Mouse (Mus musculus): ENCODE results near the gene Dock4. TPM values are rescaled to one million over a fixed set of nuclear protein-coding genes. Genes with fewer than 3 reads are reported as not detected.
"Not testable (repeated sequence)": the region's sequence is repeated elsewhere in the genome, so short reads cannot be mapped to it uniquely, and the experiment has no call there.

The Dock4 gene
- polyA plus RNA-seq, 1 experiment from 2014 or later = 7.3 TPM

DNA sequence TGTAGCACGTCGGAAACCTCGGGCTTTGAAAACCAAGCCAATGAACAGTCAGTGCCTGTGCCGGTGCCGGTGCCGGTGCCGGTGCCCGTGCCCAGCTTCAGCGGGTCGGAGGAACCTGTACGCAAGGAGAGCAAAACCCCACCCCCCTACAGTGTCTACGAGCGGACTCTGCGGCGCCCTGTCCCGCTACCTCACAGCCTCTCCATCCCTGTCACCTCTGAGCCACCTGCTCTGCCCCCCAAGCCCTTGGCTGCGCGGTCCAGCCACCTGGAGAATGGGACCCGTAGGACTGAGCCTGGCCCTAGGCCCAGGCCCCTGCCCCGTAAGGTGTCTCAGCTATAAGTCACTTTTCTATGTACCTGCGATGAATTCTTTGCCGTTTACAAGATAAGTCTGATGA lies 398.6 kb downstream of the Dock4 start:
- Histone ChIP-seq H3K4me3 (no peak overlapping the region), H3K36me3 (no peaks in the 10 kb centered on the region), H3K4me1 (replicated peaks) (peaks cover 16% of the 10 kb centered on the region), H3K27me3 (replicated peaks) (no peaks in the 10 kb centered on the region), H3K27ac (ENCODE audit: poor library complexity, severe bottlenecking) (no peak overlapping the region), H3K9ac (no peak overlapping the region), H3K9me3 (replicated peaks) (no peaks in the 10 kb centered on the region), H3K4me2 (no peak overlapping the region)
- 0 out of 2 replicates have a peak, but pooled peaks have one; percentile 25 for ATAC-seq (ENCODE audit: insufficient number of reproducible peaks, low FRiP score)
- WGBS = 92% methylated on average over 22 of the region's 22 CpGs

DNA sequence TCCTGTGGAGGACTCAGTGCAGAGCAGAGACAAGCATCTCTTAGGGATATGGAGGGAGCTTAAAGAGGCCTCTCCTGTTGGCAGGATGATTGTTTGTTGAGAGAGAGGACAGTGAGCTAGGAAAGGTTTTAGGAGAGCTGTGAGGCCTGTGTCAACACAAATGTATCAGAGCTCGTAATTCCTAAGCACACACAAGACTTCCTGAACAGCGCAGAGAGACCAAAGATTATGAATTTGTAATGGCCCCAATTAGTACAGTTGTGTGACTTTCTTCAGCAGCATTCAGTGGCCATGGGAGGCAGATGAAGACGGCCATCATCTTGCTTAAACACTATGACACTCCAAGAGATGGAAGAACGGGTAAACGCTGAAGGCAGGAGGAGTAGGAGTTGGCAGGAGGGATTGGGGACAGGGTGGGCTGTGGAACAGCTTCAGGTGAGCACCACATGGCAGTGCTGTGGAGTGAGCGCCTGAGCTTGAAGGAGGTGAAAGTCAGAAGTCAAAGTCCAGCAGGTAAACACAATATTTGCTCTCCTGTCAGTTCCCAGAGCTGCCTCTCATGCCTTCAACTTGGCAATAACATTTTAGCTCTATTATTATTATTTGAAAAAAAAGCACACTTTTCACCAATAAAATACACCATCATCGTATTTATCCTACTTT lies 409.1 kb downstream of the Dock4 start:
- no peaks in the 10 kb centered on the region for H3K27me3 ChIP-seq (replicated peaks)
- no peak overlapping the region for H3K27ac ChIP-seq (ENCODE audit: poor library complexity, severe bottlenecking)
- no peak overlapping the region for H3K4me2 ChIP-seq
- H3K9ac ChIP-seq = no peak overlapping the region
- H3K9me3 ChIP-seq (replicated peaks) = peaks cover 8% of the 10 kb centered on the region; the same call in 1 of the 2 replicates
- H3K36me3 ChIP-seq = no peaks in the 10 kb centered on the region
- no peak for ATAC-seq (ENCODE audit: insufficient number of reproducible peaks, low FRiP score)
- H3K4me1 ChIP-seq (replicated peaks) = no peaks in the 10 kb centered on the region
- H3K4me3 ChIP-seq = no peak overlapping the region
- 85% methylated on average over 7 of the region's 7 CpGs for WGBS

DNA sequence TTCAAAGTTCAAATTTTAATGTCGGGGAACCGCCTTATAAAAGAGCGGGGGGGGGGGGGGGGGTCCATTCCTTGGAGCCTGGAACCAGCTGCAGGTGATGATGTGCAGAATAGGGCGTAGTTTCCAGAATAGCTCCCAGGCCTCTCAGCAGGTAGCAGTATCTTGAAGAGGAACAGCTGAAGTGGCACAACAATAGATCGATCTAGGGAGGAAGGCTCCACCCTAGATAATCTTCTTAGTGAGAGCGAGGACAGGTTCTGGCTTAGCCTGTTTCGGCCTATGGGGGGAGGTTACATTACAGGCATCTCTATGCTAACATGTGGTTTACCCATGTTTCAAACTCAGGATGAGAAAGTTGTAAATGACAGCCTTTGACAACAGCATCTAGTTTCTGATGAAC lies 411.7 kb downstream of the Dock4 start:
- WGBS = 84% methylated on average over 6 of the region's 7 CpGs

DNA sequence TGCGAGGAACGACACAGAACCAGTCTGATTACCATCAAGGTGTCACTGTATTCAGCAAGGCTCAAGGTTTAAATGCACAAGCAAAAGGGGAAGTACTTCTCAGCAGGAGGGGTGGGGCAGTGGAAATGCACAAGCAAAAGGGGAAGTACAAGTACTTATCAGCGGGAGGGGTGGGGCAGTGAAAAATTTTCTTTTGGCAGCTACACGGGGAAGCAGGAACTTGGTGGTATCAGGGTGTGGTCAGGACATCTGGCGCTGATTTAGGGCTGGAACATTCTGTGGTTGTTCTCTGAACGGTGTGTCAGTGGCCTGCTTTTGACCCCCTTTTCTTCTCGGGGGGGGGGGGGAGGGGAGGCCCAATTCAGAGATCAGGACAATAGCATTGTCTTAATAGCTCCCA lies 413.0 kb downstream of the Dock4 start:
- H3K27ac ChIP-seq (ENCODE audit: poor library complexity, severe bottlenecking); H3K9ac ChIP-seq; H3K4me2 ChIP-seq; H3K4me3 ChIP-seq; H3K9me3 ChIP-seq (replicated peaks); H3K27me3 ChIP-seq (replicated peaks); H3K36me3 ChIP-seq; H3K4me1 ChIP-seq (replicated peaks); ATAC-seq (ENCODE audit: insufficient number of reproducible peaks, low FRiP score): not testable (repeated sequence)
- 82% methylated on average over 6 of the region's 7 CpGs for WGBS

More for the DNA sequence above, 411.7 kb downstream of the Dock4 start:
- Histone ChIP-seq H3K9ac (no peak overlapping the region), H3K27me3 (replicated peaks) (no peaks in the 10 kb centered on the region), H3K27ac (ENCODE audit: poor library complexity, severe bottlenecking) (no peak overlapping the region), H3K4me2 (no peak overlapping the region), H3K4me3 (no peak overlapping the region), H3K36me3 (no peaks in the 10 kb centered on the region), H3K4me1 (replicated peaks) (no peaks in the 10 kb centered on the region), H3K9me3 (replicated peaks) (peaks cover 8% of the 10 kb centered on the region; the same call in 1 of the 2 replicates)
- no peak for ATAC-seq (ENCODE audit: insufficient number of reproducible peaks, low FRiP score)

DNA sequence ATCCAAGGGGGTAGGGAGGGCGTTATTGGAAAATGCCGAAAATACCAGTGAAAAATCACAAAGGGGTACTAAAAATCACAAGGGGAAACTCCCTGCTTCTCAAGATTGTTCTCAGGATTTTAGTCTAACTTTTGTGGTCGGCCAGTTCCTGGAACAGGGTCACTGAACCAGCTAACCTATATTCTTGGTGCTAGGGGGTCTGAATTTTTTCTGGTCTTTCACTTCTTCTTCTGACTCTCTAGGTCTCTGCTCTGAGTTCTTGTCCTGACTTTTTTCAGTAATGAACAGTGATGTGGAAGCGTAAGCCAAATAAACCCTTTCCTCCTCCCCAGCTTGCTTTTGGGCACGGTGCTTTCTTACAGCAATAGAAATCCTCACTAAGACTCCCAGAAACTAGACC lies 424.6 kb downstream of the Dock4 start:
- no peak for ATAC-seq (ENCODE audit: insufficient number of reproducible peaks, low FRiP score)
- H3K9me3 ChIP-seq (replicated peaks) = peaks cover 16% of the 10 kb centered on the region
- WGBS = 85% methylated on average over 5 of the region's 5 CpGs
- no peaks in the 10 kb centered on the region for H3K36me3 ChIP-seq
- no peak overlapping the region for H3K4me3 ChIP-seq
- no peak overlapping the region for H3K27ac ChIP-seq (ENCODE audit: poor library complexity, severe bottlenecking)
- H3K4me2 ChIP-seq = no peak overlapping the region
- H3K9ac ChIP-seq = no peak overlapping the region
- no peaks in the 10 kb centered on the region for H3K4me1 ChIP-seq (replicated peaks)
- H3K27me3 ChIP-seq (replicated peaks) = no peaks in the 10 kb centered on the region

DNA sequence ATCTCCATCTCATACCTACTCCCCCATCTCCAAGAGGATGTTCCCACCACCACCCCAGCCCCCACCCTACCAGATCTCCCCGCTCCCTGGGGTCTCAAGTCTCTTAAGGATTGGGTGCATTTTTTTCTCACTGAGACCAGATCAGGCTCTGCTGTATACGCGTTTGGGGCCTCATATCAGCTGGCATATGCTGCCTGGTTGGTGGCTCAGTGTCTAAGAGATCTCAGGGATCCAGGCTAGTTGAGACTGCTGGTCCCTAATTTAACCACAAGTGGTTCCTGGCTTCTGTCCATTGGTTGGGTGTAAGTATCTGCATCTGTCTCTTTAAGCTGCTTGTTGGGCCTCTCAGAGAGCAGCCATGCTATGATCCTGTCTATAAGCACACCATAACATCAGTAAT lies 427.0 kb downstream of the Dock4 start:
- Histone ChIP-seq H3K4me1 (replicated peaks) (no peaks in the 10 kb centered on the region), H3K9me3 (replicated peaks) (peaks cover 18% of the 10 kb centered on the region), H3K4me3 (no peak overlapping the region), H3K27me3 (replicated peaks) (no peaks in the 10 kb centered on the region), H3K36me3 (no peaks in the 10 kb centered on the region), H3K4me2 (no peak overlapping the region), H3K9ac (no peak overlapping the region), H3K27ac (ENCODE audit: poor library complexity, severe bottlenecking) (no peak overlapping the region)
- no peak for ATAC-seq (ENCODE audit: insufficient number of reproducible peaks, low FRiP score)
- 84% methylated on average over 3 of the region's 3 CpGs for WGBS

DNA sequence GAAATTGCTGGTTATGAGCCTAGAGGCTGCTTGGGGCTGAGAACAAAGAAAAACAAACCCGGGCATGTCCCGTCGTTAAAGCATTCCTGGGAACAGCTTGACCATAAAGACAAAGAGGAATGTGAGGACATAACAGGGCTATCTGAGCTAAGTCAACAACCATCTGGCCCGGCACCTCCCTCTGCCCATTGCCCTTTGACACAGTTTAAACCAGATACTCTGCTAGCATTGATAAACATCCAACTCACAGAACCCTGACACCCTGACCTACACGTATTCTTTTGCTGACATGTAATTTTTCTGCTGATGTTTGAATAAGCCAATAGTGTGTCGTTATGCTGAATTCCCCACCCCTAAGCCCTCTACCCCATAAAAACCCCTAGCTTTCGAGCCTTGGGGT lies 427.5 kb downstream of the Dock4 start:
- ATAC-seq (ENCODE audit: insufficient number of reproducible peaks, low FRiP score) = not testable (repeated sequence)

DNA sequence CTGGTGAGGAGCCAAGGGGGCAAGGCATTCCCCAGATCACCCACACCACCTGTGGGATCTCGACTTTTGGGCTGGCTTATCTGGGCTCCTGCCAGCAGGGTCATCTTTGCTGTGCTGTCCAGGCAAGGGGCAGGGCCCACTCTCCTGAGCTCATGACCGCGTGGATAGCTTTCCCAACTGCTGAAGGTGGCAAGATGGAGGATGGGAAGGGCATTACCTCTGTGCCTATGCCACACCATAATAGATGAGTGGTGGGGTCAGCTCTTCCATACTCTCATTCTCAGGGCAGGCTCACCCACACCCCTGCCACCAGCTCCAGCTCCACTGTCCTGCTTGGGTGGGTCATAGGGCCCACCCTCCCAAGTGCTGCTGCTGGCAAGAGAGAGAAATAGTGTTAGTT lies 439.2 kb downstream of the Dock4 start:
- ATAC-seq (ENCODE audit: insufficient number of reproducible peaks, low FRiP score) = peak; percentile 40; the same call in 1 of the 2 replicates
- no peak overlapping the region for H3K4me3 ChIP-seq
- H3K4me1 ChIP-seq (replicated peaks) = peaks cover 10% of the 10 kb centered on the region; the same call in 1 of the 2 replicates
- WGBS = 77% methylated on average over 3 of the region's 3 CpGs
- H3K9me3 ChIP-seq (replicated peaks) = no peaks in the 10 kb centered on the region
- H3K4me2 ChIP-seq = no peak overlapping the region
- no peak overlapping the region for H3K9ac ChIP-seq
- no peaks in the 10 kb centered on the region for H3K27me3 ChIP-seq (replicated peaks)
- H3K27ac ChIP-seq (ENCODE audit: poor library complexity, severe bottlenecking) = no peak overlapping the region
- H3K36me3 ChIP-seq = no peaks in the 10 kb centered on the region

More for the DNA sequence above, 427.5 kb downstream of the Dock4 start:
- not testable (repeated sequence) for H3K4me2 ChIP-seq; H3K27me3 ChIP-seq (replicated peaks); H3K27ac ChIP-seq (ENCODE audit: poor library complexity, severe bottlenecking); H3K4me1 ChIP-seq (replicated peaks); H3K36me3 ChIP-seq; H3K4me3 ChIP-seq; H3K9ac ChIP-seq
- WGBS = 80% methylated on average over 7 of the region's 7 CpGs
- H3K9me3 ChIP-seq (replicated peaks) = peaks cover 18% of the 10 kb centered on the region

DNA sequence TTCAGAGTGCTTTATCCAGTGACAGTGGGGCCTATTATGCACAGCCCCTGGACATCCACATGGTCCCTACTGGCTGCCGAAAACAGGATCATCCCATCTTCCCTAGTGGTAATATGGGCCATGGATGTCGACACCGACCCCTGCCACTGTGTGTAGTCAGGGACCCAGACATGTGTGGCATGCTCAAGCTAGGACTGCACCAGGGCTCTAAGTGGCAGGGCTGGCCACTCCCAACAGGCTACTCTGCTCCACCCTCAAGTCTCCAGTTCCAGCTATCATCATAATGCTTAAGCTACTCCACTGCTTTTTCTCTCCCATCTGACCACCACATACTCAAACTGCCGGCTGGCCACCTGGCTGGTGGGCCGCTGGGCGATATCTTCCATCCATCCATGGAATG lies 439.6 kb downstream of the Dock4 start:
- H3K36me3 ChIP-seq = no peaks in the 10 kb centered on the region
- H3K27ac ChIP-seq (ENCODE audit: poor library complexity, severe bottlenecking) = no peak overlapping the region
- H3K9me3 ChIP-seq (replicated peaks) = no peaks in the 10 kb centered on the region
- 90% methylated on average over 6 of the region's 6 CpGs for WGBS
- peak; percentile 75 for ATAC-seq (ENCODE audit: insufficient number of reproducible peaks, low FRiP score)
- no peak overlapping the region for H3K4me2 ChIP-seq
- H3K4me3 ChIP-seq = no peak overlapping the region
- no peaks in the 10 kb centered on the region for H3K27me3 ChIP-seq (replicated peaks)
- H3K9ac ChIP-seq = no peak overlapping the region
- H3K4me1 ChIP-seq (replicated peaks) = peaks cover 10% of the 10 kb centered on the region; the same call in 1 of the 2 replicates

DNA sequence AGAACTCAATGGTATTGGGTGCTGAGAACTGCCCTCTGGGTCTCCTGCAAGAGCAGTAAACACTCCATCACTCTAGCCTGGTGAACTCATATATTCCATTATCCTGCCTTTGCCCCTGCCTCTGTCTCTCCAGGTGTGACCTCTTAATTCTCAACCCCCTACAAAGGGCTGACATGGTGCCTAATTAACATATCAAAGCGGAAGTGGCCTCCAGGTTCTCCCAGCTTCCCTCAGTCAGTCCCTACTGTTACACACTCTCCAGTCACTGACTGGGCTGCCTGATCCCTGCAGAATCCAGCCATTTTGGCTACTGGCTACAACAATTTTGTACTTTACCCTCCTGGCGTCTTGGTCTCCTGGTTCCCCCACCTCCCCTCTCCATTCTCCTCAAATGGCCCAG lies 441.7 kb downstream of the Dock4 start:
- WGBS = 70% methylated on average over 2 of the region's 2 CpGs
- H3K4me2 ChIP-seq = no peak overlapping the region

DNA sequence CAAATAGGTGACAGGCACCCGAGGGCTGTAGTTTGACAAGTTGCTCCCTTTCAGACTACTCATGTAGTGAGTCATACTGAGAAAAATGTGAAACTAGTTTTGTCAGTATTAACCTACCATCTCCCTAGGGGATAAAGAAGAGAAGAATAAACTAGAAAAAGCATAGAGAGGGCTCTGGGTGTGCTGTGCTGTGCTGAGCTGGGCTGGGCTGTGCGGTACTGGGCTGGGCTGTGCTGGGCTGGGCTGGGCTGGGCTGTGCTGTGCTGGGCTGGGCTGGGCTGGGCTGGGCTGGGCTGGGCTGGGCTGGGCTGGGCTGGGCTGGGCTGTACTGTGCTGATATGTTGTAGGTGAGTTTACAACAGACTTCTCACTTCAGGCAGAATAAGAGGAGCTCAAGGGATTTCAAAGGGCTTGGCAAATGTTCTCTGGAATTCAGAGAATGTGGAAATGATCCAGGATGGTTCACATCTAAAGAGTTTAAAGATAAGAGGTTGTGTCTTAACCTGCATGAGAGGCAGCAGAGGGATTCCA lies 442.6 kb downstream of the Dock4 start:
- Histone ChIP-seq H3K27ac (ENCODE audit: poor library complexity, severe bottlenecking) (peak overlapping the region; percentile 38), H3K9ac (no peak overlapping the region), H3K27me3 (replicated peaks) (no peaks in the 10 kb centered on the region), H3K4me2 (peak overlapping the region; percentile 26; the same call in 1 of the 2 replicates), H3K36me3 (no peaks in the 10 kb centered on the region), H3K4me1 (replicated peaks) (peaks cover 10% of the 10 kb centered on the region; the same call in 1 of the 2 replicates), H3K9me3 (replicated peaks) (no peaks in the 10 kb centered on the region), H3K4me3 (no peak overlapping the region)
- peak; percentile 82 for ATAC-seq (ENCODE audit: insufficient number of reproducible peaks, low FRiP score)
- WGBS = 26% methylated on average over 2 of the region's 2 CpGs

More for the DNA sequence above, 441.7 kb downstream of the Dock4 start:
- H3K27me3 ChIP-seq (replicated peaks) = no peaks in the 10 kb centered on the region
- H3K4me1 ChIP-seq (replicated peaks) = peaks cover 10% of the 10 kb centered on the region; the same call in 1 of the 2 replicates
- H3K36me3 ChIP-seq = no peaks in the 10 kb centered on the region
- H3K27ac ChIP-seq (ENCODE audit: poor library complexity, severe bottlenecking) = no peak overlapping the region
- no peak overlapping the region for H3K4me3 ChIP-seq
- ATAC-seq (ENCODE audit: insufficient number of reproducible peaks, low FRiP score) = no peak
- H3K9ac ChIP-seq = no peak overlapping the region
- H3K9me3 ChIP-seq (replicated peaks) = no peaks in the 10 kb centered on the region
